Mouse (Mus musculus) lung, adult 2 months (tissue): ENCODE measurements at regions not wholly inside any gene's neighbourhood (a gene's known extent, or its start where the extent isn't known, plus 50 kb on each side); places are given as distances from the start of the nearest gene placed in this dataset.

ENCODE experiments used
- CTCF ChIP-seq: fragments of 200-500 bp; IDR thresholded peaks from 2 replicates; pipeline ENCODE4 v1.5.1; 2011; ENCODE audit warnings: mild to moderate bottlenecking, low read length, control low read depth; ENCODE audit not compliant: insufficient read depth
- POLR2A ChIP-seq: fragments of 200-500 bp; IDR thresholded peaks from 2 replicates; pipeline ENCODE4 v1.6.1; 2011; ENCODE audit warnings: low read depth, mild to moderate bottlenecking, control low read depth, low read length, borderline replicate concordance; ENCODE audit errors: extremely low read depth

GRCm38 (mm10) chr15:5658796-5659195 is 414.8 kb upstream of the Ptger4 start:
- TF ChIP-seq CTCF = no peak
- no peak for TF ChIP-seq POLR2A
